Mouse (Mus musculus) heart, embryonic 11.5 days (tissue): ENCODE results near the gene Gm43951. TPM values are rescaled to one million over a fixed set of nuclear protein-coding genes. Genes with fewer than 3 reads are reported as not detected.

Experiments
- ATAC-seq: fragments of 200-750 bp; cut with Nextera tagmentation; replicated peaks from 2 replicates; pipeline ENCODE4 v1.8.0; 2017; ENCODE audit warnings: moderate library complexity; ENCODE audit not compliant: insufficient number of reproducible peaks, low FRiP score, low TSS enrichment
- H3K27ac ChIP-seq: fragments of 300-500 bp; sonication (generic); 2 replicates; pipeline ENCODE4 v1.5.1; 2014; ENCODE audit warnings: mild to moderate bottlenecking, low read depth, low read length
- H3K27me3 ChIP-seq: fragments of 300-500 bp; sonication (generic); 2 replicates; pipeline ENCODE4 v1.6.1; 2014; ENCODE audit warnings: mild to moderate bottlenecking, low read length, mixed read lengths; ENCODE audit not compliant: control insufficient read depth, insufficient read depth
- H3K36me3 ChIP-seq: fragments of 300-500 bp; sonication (generic); 2 replicates; pipeline ENCODE4 v1.6.1; 2014; ENCODE audit warnings: mild to moderate bottlenecking, low read length, moderate library complexity, mixed read lengths; ENCODE audit not compliant: control insufficient read depth, insufficient read depth
- H3K4me1 ChIP-seq: fragments of 300-500 bp; sonication (generic); 2 replicates; pipeline ENCODE4 v1.6.1; 2014; ENCODE audit warnings: low read length; ENCODE audit not compliant: control insufficient read depth, insufficient read depth
- H3K4me2 ChIP-seq: fragments of 300-500 bp; sonication (generic); 2 replicates; pipeline ENCODE4 v1.6.1; 2014; ENCODE audit warnings: mild to moderate bottlenecking, moderate library complexity
- H3K4me3 ChIP-seq: fragments of 300-500 bp; sonication (generic); 2 replicates; pipeline ENCODE4 v1.5.1; 2014; ENCODE audit warnings: low read depth, low read length
- H3K9ac ChIP-seq: fragments of 300-500 bp; sonication (generic); 2 replicates; pipeline ENCODE4 v1.6.1; 2014; ENCODE audit warnings: mild to moderate bottlenecking, low read depth, low read length, moderate library complexity
- H3K9me3 ChIP-seq: fragments of 300-500 bp; sonication (generic); replicated peaks from 2 replicates; pipeline ENCODE4 v1.6.1; 2016; ENCODE audit warnings: low read length; ENCODE audit not compliant: control insufficient read depth
- WGBS: fragments of 180-500 bp; shearing (Covaris S2); extraction: QIAGEN DNeasy Blood & Tissue Kit; methylation state at CpG from one replicate; pipeline ENCODE4 v1.1.7; 2014; ENCODE audit not compliant: insufficient replicate concordance; 5-methylcytosine and 5-hydroxymethylcytosine counted together
- polyA plus RNA-seq: library from polyadenylated mRNA; unstranded; fragments of >200 nt; fragmentation: Nextera tagmentation; extraction: Ambion mirVana; gene quantifications from 2 replicates; pipeline ENCODE4 v1.2.1, GENCODE M21; 2014

Gm43951 gene
- polyA plus RNA-seq = not detected in 2 replicates

DNA sequence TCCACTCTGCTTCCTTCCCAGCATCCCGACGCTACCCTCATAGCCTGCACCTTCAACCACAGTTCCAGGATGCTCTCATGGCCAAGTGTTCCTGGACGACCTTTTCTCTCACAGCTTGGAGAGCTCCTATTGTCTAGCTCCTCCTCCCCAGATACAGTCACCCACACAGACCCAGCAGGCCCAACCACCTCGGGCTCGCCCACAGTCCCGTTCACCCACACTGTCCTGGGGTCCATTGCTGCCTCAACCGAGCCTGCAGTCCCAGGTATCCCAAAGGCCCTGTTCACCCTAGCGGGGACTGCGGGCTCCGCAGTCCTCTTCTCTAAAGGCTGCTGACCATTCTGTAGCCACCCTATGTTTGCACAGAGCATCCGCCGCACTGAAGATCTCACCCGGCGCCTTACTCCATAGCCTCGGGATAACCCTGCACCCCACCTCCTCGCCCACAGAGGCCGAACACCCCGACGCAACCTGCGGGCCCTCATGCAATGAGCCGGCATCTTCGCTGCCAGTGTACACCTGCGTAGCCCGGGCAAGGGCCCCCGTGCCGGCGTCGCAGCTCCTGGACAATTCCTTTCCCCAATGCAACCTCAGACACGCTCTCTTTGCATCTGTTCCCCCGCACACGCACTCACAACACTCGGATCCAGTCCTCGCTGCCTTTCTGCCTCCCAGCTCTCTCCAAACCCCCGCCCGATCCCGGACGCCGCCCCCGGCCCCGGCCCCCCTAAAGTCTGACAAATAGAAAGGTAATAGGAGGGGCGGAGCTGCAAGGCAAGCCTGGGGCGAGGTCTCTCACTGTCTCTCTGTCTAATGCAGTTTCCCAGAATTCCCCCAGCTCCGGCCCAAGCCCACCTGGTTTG, at the start of gene Gm43951:
Gm43951 (minus strand) TSS at position 500 of the 863 bp plus-strand sequence.
- Histone ChIP-seq H3K4me3 (peak within 1 kb of the TSS; percentile 91), H3K4me1 (peaks cover 9% of the 10 kb centered on the region), H3K27me3 (no peaks in the 10 kb centered on the region), H3K27ac (peak within 1 kb of the TSS; percentile 54; the same call in 1 of the 2 replicates), H3K9ac (peak within 1 kb of the TSS; percentile 70), H3K36me3 (peaks cover 12% of the 10 kb centered on the region), H3K4me2 (peak within 1 kb of the TSS; percentile 94), H3K9me3 (no peaks in the 10 kb centered on the region)
- 2% methylated on average over 43 of the region's 43 CpGs for WGBS
- peak; percentile 28; the same call in 1 of the 2 replicates for ATAC-seq

DNA sequence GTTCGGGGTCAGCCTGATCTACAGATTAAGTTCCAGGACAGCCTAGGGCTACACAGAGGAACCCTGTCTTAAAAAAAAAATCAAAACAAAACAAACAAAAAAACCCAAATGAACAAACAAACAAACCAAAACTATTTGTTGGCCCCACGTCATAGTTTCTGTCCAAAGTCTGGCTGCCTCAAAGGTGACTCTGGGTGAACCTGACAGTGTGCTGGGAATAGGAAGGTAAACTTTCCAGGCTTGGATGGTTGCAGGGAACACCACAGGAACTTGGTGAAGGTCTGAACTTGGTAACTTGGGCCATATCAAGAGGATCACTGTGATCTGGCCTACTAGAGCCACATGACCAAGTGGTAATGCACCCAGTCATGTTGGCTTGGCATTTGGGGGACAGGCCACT, 49.8 kb upstream of the Gm43951 start:
- Histone ChIP-seq H3K9ac (no peak overlapping the region), H3K4me3 (no peak overlapping the region), H3K36me3 (no peaks in the 10 kb centered on the region), H3K27me3 (no peaks in the 10 kb centered on the region; the same call in 1 of the 2 replicates), H3K9me3 (no peaks in the 10 kb centered on the region), H3K4me2 (no peak overlapping the region), H3K27ac (no peak overlapping the region), H3K4me1 (no peaks in the 10 kb centered on the region)
- WGBS = 70% methylated on average over 2 of the region's 2 CpGs
- ATAC-seq = no peak

GRCm38 (mm10) chr11:72255629-72256028, 49.0 kb upstream of the Gm43951 start:
- no peak for ATAC-seq

GRCm38 (mm10) chr11:72245196-72245753, 38.6 kb upstream of the Gm43951 start:
- WGBS = 75% methylated on average over 8 of the region's 8 CpGs
- Histone ChIP-seq H3K36me3 (no peaks in the 10 kb centered on the region), H3K27ac (no peak overlapping the region), H3K4me3 (no peak overlapping the region), H3K9ac (no peak overlapping the region), H3K4me1 (no peaks in the 10 kb centered on the region), H3K27me3 (peaks cover 2% of the 10 kb centered on the region; the same call in 1 of the 2 replicates), H3K4me2 (no peak overlapping the region), H3K9me3 (no peaks in the 10 kb centered on the region)
- ATAC-seq = no peak

More at GRCm38 (mm10) chr11:72255629-72256028, 49.0 kb upstream of the Gm43951 start:
- H3K27me3 ChIP-seq = no peaks in the 10 kb centered on the region; the same call in 1 of the 2 replicates
- H3K4me2 ChIP-seq = no peak overlapping the region
- no peak overlapping the region for H3K4me3 ChIP-seq
- WGBS = 88% methylated on average over 4 of the region's 4 CpGs
- H3K9ac ChIP-seq = no peak overlapping the region
- no peaks in the 10 kb centered on the region for H3K9me3 ChIP-seq
- H3K36me3 ChIP-seq = no peaks in the 10 kb centered on the region
- no peaks in the 10 kb centered on the region for H3K4me1 ChIP-seq
- H3K27ac ChIP-seq = no peak overlapping the region

DNA sequence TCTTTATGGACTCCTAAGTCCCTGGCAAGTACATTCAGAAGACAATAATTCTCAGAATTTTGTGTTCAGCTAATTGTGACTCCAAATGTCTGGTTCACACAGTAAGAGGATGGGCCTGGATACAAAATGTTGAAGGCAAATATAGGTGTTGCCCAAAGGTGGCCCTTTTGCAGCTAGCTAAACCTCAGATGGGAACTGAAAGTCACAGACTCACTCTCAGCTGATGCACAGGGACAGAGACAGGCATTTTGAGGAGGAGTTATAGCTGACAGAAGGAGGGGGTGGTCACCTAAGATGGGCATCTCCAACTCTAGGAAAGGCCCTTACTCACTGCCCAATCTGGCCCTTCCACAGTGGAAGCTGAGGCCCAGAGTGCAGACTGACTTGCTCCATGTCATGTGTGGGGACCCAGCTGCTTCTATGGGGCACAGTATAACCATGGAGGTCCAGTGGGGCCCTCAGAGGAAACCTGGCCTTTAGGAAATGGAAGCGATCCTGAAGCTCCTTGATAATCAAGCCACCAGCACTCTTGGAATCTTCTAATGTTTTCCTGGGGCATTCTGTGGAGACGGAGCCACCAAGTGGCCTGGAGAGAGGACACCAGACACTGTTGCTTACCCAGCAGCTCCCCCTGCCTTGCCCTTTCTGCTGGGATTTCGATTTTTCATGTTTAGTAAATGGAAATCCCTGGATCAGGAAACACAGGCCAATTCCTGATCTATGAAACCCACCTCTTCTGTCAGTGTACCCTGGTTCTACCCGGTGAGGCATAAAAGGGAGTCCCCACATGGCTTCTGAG, 33.6 kb upstream of the Gm43951 start:
- H3K9ac ChIP-seq = no peak overlapping the region
- H3K27me3 ChIP-seq = no peaks in the 10 kb centered on the region
- no peak overlapping the region for H3K4me3 ChIP-seq
- no peaks in the 10 kb centered on the region for H3K36me3 ChIP-seq
- H3K4me1 ChIP-seq = no peaks in the 10 kb centered on the region
- H3K4me2 ChIP-seq = no peak overlapping the region
- H3K27ac ChIP-seq = no peak overlapping the region
- H3K9me3 ChIP-seq = no peaks in the 10 kb centered on the region
- WGBS = 58% methylated on average over 4 of the region's 4 CpGs
- no peak for ATAC-seq

GRCm38 (mm10) chr11:72234013-72234412, 27.4 kb upstream of the Gm43951 start:
- Histone ChIP-seq H3K27ac (no peak overlapping the region), H3K9me3 (no peaks in the 10 kb centered on the region), H3K27me3 (no peaks in the 10 kb centered on the region), H3K4me1 (no peaks in the 10 kb centered on the region), H3K9ac (no peak overlapping the region), H3K4me3 (no peak overlapping the region), H3K4me2 (no peak overlapping the region), H3K36me3 (no peaks in the 10 kb centered on the region)
- WGBS = 61% methylated on average over 5 of the region's 5 CpGs
- no peak for ATAC-seq

- Histone ChIP-seq H3K9me3 (no peaks in the 10 kb centered on the region), H3K36me3 (no peaks in the 10 kb centered on the region), H3K27ac (no peak overlapping the region), H3K4me2 (no peak overlapping the region), H3K27me3 (no peaks in the 10 kb centered on the region), H3K9ac (no peak overlapping the region), H3K4me1 (no peaks in the 10 kb centered on the region), H3K4me3 (no peak overlapping the region)
- 57% methylated on average over 1 of the region's 1 CpGs for WGBS
- ATAC-seq = no peak
Measured at GRCm38 (mm10) chr11:72232991-72233390, 26.4 kb upstream of the Gm43951 start.

DNA sequence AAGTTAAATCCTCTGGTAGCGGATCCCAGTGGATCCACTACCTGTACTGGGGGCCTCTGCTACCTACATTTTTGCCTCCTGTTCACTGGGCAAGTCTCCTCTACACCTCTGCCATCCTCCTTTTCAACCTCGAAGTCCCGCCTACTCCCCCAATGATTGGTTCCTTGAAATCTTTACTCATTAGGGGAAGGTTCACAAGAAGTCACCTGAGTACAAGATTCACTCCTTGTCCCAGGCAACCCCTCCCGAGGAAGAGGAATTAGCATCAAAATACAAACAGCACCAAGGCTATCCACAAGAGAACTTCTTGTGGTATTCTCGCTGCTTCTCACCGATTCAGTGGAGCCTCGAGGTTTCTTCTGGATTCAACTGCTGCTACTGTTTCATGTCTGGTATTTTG, 25.4 kb upstream of the Gm43951 start:
- 77% methylated on average over 7 of the region's 7 CpGs for WGBS
- no peaks in the 10 kb centered on the region for H3K27me3 ChIP-seq

More for the DNA sequence above, 25.4 kb upstream of the Gm43951 start:
- no peak overlapping the region for H3K27ac ChIP-seq
- H3K9me3 ChIP-seq = no peaks in the 10 kb centered on the region
- ATAC-seq = no peak
- H3K4me3 ChIP-seq = no peak overlapping the region
- H3K36me3 ChIP-seq = no peaks in the 10 kb centered on the region
- no peaks in the 10 kb centered on the region for H3K4me1 ChIP-seq
- H3K4me2 ChIP-seq = no peak overlapping the region
- no peak overlapping the region for H3K9ac ChIP-seq
